Mouse (Mus musculus): ENCODE measurements at regions not wholly inside any gene's neighbourhood (a gene's known extent, or its start where the extent isn't known, plus 50 kb on each side); places are given as distances from the start of the nearest gene placed in this dataset.

DNA sequence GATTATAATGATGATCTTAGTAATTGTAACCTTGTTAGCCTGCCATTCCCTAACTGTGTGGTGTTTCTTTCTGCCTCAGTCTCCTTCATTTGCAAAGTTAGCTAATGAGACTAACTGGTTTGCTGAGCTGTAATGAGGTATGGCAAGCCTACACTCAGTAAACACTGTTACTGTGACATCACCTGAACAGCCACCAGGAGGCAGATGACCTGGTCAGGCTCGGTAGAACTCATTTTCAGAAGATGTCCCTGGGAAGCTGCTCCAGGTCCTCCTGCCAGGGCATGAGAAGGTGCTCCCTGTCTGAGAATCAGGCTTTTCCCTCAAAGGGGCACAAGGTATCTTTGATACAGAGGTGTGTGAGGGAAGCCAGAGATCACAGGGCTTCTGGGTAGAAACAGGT lies 87.0 kb downstream of the Cyp26b1 start:
- TF ChIP-seq CTCF (IDR thresholded peaks at IDR 0.05; ENCODE audit: low read depth) (peak; percentile 53), EP300 (IDR thresholded peaks at IDR 0.05; ENCODE audit: low read depth) (no peak)
